Mouse (Mus musculus): ENCODE results near the gene Tsacc.

GRCm38 (mm10) chr3:88296561-88297318, at the start of gene Tsacc, which contains the start of gene Cct3:
- TF ChIP-seq USF2 (conservative IDR thresholded peaks at IDR 0.05; ENCODE audit: low read depth, low read length) (no peak), POLR2A (IDR thresholded peaks at IDR 0.05; ENCODE audit: low read depth, low read length) (peak; percentile 94), CTCF (conservative IDR thresholded peaks at IDR 0.05 in 1 of 2, IDR thresholded peaks at IDR 0.05 in 1 of 2; ENCODE audit: low read depth in 2 of 2, low read length in 2 of 2) (0 out of 4 replicates have a peak, but pooled peaks of 1 of the 2 experiments have one; percentile 9), E2F4 (IDR thresholded peaks at IDR 0.05; ENCODE audit: insufficient replicate concordance, low read depth, low read length) (no peak)
